Mouse (Mus musculus) myocyte (in vitro differentiated cells): ENCODE data around the gene Hsd17b14.

Source experiments
- MAX ChIP-seq: IDR thresholded peaks from one replicate; pipeline ENCODE4 v1.6.1; 2011; ENCODE audit warnings: low read depth, mild to moderate bottlenecking, control low read depth
- POLR2AphosphoS2 ChIP-seq: IDR thresholded peaks from one replicate; pipeline ENCODE4 v1.6.1; 2011; ENCODE audit warnings: low read depth, control low read depth; ENCODE audit not compliant: insufficient read length
- TCF12 ChIP-seq: IDR thresholded peaks from one replicate; pipeline ENCODE4 v1.6.1; 2011; ENCODE audit warnings: mild to moderate bottlenecking, control low read depth; ENCODE audit not compliant: poor library complexity, insufficient read depth, severe bottlenecking

GRCm38 (mm10) chr7:45567780-45568516, 13.3 kb downstream of the Hsd17b14 start:
- TF ChIP-seq POLR2AphosphoS2 (no peak), TCF12 (no peak), MAX (no peak)
